Mouse (Mus musculus): Measurements from ENCODE around the gene Pank2.

GRCm38 (mm10) chr2:131254329-131254713 is 8.0 kb upstream of the Pank2 start:
- TF ChIP-seq POLR2A (IDR thresholded peaks at IDR 0.05; ENCODE audit: borderline replicate concordance, control insufficient read depth, low read depth, low read length) (no peak), CTCF (IDR thresholded peaks at IDR 0.05; ENCODE audit: control insufficient read depth, insufficient read depth, low read length) (no peak)

Measured in bone marrow, adult 2 months (tissue).